Mouse (Mus musculus): Measurements from ENCODE around the gene Rtl8c. TPM values are rescaled to one million over a fixed set of nuclear protein-coding genes. Genes with fewer than 3 reads are reported as not detected.
"Not testable (repeated sequence)": the region's sequence is repeated elsewhere in the genome, so short reads cannot be mapped to it uniquely, and the experiment has no call there.

Gene Rtl8c
- total RNA-seq, 2 experiments from 2014 or later = 3.7 to 9.0 TPM

DNA sequence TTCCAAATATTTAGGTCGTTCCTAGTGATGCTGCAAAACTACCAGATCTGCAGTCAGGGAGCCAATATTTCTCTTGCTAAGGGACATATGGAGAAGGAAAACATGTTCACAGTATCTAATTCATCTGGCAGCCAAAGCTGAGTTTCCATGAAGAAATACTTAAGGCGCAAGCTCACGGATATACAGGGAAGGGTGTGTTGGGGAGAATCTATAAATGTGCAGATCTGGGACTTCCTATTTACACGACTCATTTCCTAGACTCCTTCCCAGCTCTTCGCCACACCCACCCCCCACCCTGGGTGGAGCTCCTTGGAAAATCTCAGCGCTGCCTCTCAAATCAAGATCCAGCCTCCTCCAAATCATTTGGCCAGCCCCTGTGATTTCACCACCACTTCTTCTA lies 38.1 kb downstream of the Rtl8c start:
- no peak for TF ChIP-seq CTCF (IDR thresholded peaks at IDR 0.05)
- Histone ChIP-seq H3K4me3 (no peak overlapping the region), H3K27ac (peak overlapping the region; percentile 61)
- DNase-seq = no peak
- intact Hi-C loops (cut with DNase I) = no loop called here

DNA sequence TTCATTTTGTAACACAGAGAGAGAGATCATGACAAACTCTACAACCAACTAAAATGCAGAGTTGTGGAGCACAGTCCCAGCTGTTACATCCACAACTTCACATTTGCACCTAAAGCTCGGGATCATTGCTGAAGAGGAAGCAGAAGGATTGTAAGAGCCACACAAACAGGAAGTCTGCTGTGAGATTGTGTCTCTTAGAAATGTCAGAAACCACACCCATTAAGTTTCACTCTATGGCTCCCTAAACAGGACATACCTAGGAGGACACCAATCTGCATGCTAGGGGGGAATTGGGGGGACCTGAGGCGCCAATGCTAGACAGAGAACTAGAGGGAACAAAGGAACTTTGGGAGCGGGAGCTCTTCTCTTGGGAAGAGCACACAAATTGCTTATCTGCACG lies 45.1 kb downstream of the Rtl8c start:
- H3K4me3 ChIP-seq; intact Hi-C loops (cut with DNase I); H3K27ac ChIP-seq; DNase-seq: not testable (repeated sequence)

Other genes starting within 250 kb of the Rtl8c start
- 10 to 100 TPM; 50.5 to 76.3 TPM for gene Mospd1, start 237.5 kb upstream of the Rtl8c start, total RNA-seq (2021)
- gene Etd, start 173.1 kb upstream of the Rtl8c start, total RNA-seq (2021) = not detected
- not detected for gene Gm14597, start 947 bp downstream of the Rtl8c start, total RNA-seq (2021)
- gene Rtl8a, start 35.6 kb downstream of the Rtl8c start, total RNA-seq (2021) = 10 to 100 TPM; 55.5 to 73.8 TPM
- 10 to 100 TPM; 45.0 to 50.7 TPM for gene Rtl8b, start 62.4 kb downstream of the Rtl8c start, total RNA-seq (2021)
- gene 4930502E18Rik, start 116.8 kb downstream of the Rtl8c start, total RNA-seq (2021) = not detected
- gene 1700013H16Rik, start 149.8 kb downstream of the Rtl8c start, total RNA-seq (2021) = not detected
- not detected for gene Zfp36l3, start 168.4 kb downstream of the Rtl8c start, total RNA-seq (2021)
- under 1 TPM; 0.23 to 0.70 TPM for gene Xlr, start 189.7 kb downstream of the Rtl8c start, total RNA-seq (2021)